Mouse (Mus musculus) induced T-regulatory cell, adult 2 months (primary cell): Measurements from ENCODE around the gene Ostf1.
A peak's percentile ranks its signal among the peaks of the same experiment; 100 is the strongest.

Experiments used
- DNase-seq: peaks from one replicate; pipeline ENCODE4 v3.0.0-alpha.2; 2012; ENCODE audit warnings: low read depth

Ostf1 gene

GRCm38 (mm10) chr19:18631644-18632219 lies at the start of gene Ostf1, which contains the start of gene Nmrk1:
TSS of gene Ostf1 (minus strand) at chr19:18631823.
TSS of gene Nmrk1 (plus strand) at chr19:18631950.
- DNase-seq: peak; percentile 94

DNA sequence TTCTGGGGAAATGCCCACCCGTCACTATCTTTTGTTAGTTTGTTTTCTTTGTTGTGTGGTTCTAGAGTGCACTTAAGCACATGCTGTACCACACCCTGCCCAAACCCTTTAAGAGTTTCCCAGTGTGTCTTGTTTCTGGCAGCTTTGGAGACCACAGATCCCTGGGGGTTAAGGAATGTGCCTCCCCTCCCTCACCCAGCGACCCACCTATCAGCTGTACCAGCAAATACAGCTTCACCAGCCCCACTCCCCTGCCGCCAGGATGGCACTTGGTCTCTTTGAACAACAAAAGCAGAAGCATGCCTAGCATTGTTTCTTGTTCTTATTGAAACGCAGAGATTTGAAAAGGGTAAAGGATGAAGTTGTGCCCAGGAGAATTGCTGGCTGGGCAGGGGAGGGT lies 41.5 kb upstream of the Ostf1 start:
- no peak for DNase-seq

- no peak for DNase-seq
Measured at GRCm38 (mm10) chr19:18672498-18672897, 40.9 kb upstream of the Ostf1 start.

DNA sequence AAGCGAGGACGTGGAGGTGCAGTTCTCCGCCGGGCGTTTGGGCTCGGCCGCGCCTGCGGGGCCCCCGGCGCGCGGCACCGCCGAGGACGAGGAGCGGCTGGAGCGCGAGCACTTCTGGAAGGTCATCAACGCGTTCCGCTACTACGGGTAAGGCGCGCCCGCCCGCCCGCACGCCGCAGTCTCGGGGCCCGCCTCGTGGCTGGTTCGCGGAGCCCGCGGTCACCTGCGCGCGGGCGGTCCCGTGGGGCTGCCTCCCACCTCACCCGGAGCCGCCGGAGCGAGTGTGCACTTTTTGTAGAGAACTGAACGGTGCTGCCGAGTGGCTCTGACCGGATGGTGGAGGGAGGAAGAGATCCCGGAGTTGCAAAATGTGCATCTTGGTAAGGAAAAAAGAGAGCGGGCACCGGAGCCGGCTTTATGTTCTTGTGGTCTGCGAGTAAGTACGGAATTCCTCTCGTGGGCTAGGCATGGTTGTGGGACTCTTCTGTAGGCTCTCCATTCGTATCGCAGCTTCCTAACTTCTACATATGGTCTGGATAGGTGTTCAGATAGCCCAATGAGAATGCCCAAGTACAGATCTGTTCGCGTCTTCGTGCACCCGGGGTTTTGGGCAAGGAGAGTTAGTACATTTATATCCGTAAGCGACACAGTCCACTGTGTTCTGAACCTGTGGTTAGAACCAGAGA lies 39.6 kb upstream of the Ostf1 start:
- DNase-seq: peak; percentile 68

DNA sequence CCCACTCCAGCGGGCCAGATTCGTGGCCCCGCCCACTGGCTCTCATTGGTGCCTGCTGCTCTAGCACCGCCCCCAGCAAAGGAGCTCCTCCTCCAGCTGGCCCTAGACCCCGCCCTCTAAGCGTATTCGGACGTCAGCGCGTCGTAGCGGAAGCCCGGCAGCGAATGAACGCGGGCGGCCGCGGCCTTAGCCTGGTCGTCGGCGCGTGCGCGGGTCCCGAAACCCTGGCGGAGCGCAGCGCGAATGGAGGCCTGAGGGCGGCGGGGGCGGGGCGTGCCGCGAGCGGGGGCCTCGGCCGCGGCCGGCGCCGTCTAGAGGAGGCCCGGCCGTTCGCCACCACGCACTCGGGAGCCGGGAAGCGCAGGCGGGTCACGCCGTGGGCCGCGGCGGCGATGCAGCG lies 39.0 kb upstream of the Ostf1 start, which contains the start of gene Carnmt1:
TSS of gene Carnmt1 (plus strand) at position 157 of the 400 bp plus-strand sequence.
- DNase-seq: peak; percentile 99

- DNase-seq: no peak
Measured at GRCm38 (mm10) chr19:18669551-18669950, 37.9 kb upstream of the Ostf1 start.

DNA sequence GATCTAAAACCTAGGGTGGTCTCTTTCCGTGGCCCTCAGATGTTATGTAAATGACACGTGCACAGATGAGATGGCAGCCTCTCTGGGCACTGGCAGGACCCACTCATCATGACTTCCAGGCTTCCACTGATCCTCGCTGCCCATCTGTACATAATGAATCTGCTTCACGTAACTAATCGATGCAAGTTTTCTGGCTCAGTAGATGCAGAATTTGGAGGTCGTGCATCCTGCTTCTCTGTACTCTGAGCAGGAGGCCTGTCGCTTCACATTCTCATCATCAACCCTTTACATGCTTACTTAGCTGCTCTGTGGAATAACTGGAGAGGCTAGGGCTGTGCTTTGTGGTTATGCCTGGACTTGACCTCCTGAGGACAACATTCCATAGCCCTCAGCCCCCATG lies 35.3 kb upstream of the Ostf1 start:
- no peak for DNase-seq

DNA sequence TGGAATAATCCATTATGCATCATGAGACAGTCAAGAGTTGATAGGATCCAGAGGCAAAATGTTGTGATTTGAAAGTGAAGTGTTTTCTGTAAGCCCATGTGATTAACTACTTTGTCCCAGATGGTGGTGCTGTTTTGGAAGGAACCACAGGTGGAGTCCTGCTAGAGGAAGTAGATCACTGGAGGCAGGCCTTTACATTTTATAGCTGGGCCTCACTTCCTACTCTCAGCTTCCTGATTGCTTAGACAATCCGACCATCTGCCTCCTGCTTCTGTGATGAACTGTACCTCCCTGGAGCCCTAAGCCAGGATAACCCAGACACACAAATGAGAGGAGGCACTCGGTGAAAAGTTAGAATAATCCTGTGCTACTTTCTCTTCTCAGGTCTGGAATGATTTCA lies 32.3 kb upstream of the Ostf1 start:
- peak; percentile 29 for DNase-seq

DNA sequence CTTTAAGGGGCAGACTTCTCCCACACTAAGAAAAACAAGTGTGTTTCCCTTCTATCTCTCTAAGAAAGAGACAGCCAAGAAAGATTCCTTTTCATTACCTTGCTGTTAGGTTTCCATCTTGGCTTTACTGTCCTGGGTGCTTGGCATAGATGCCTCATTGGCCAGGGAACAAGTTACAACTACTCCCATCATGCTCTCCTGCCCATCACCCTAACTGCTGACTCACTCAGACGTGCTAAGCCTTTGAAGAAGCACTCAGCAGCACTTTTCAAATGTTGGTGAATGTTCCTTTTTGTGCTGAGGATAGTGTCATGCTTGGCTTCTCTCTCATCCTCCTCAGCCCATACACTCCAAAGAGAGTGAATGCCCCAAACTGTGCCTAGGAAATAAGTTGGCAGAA lies 30.1 kb upstream of the Ostf1 start:
- DNase-seq: no peak

GRCm38 (mm10) chr19:18660466-18660865 lies 28.8 kb upstream of the Ostf1 start:
- DNase-seq: no peak

DNA sequence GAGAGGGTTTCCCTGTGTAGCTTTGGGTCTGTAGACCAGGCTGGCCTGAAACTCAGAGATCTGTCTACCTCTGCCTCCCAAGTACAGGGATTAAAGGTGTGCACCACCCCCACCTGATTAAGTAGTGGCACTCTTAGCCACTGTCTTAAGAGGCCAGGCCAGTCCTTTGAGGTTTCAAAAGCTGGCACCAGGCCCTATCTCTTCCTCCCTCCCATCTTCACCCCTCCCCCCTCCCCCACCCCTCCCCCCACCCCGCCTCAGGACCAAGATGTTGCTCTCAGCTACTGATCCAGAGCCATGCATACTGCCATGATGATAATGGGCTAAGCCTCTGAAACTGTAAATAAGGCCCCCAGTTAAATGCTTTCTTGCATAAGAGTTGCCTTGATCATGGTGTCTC lies 27.7 kb upstream of the Ostf1 start:
- DNase-seq: no peak

GRCm38 (mm10) chr19:18658473-18658872 lies 26.9 kb upstream of the Ostf1 start:
- DNase-seq: no peak

DNA sequence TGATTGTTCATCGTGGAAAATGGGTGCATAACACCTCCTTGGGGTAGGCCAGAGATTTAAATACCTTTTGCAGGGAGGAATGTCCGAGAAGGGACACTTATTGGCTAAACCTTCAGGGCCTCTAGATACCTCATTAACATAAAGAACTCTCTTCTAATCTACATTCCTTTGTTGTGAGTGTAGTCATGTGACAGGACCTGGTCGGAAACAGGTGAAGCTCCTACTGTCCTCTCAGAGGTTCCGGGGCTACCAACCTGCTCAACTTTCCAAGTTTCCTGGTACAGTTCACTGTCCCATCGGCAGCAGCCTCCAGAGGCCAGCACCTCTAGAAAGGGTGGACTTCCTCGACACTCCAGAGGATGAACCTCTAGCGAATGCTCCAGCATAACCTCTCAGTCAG lies 24.4 kb upstream of the Ostf1 start:
- no peak for DNase-seq

DNA sequence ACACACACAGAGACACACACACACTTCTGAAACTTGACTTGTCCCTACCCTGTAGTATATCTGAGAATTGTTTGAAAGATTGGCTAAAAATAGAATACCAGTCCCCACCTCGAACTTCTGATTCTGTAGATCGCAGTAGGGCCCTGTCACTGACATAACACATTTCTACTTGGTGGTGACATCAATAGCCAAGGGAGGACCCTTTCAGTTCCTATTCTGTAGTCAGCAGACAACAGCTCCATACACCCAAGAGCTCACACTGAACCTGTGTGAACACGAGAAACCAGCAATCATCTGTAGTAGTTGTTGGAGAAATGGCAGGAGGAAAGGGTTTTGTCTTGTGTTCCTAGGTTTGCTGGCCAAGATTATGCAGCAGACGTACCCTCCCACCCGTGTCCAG lies 23.4 kb upstream of the Ostf1 start:
- no peak for DNase-seq

- no peak for DNase-seq
Measured at GRCm38 (mm10) chr19:18654330-18654729, 22.7 kb upstream of the Ostf1 start.

GRCm38 (mm10) chr19:18653058-18653457 lies 21.4 kb upstream of the Ostf1 start:
- no peak for DNase-seq

GRCm38 (mm10) chr19:18652592-18652991 lies 21.0 kb upstream of the Ostf1 start:
- DNase-seq: no peak

- no peak for DNase-seq
Measured at GRCm38 (mm10) chr19:18650473-18650872, 18.9 kb upstream of the Ostf1 start.

DNA sequence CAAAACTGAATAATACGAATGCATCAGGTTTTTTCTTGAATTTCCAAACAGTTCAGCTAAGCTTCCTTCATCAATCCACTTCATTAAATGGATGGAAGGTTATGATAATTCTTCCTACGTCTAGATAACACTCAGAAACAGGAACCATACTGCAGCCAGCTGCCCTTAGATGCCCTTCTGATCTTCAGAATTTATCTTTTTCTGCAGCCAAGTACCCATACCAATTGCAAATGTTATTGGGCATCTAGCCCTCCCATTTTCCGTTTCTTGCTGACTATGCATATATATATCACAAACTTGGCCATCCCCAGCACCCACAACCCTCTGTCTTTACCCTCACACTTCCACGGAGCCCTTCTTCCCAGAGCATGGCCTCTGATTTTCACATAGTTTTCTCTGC lies 18.3 kb upstream of the Ostf1 start:
- DNase-seq: no peak

- DNase-seq: no peak
Measured at GRCm38 (mm10) chr19:18648558-18648945, 16.9 kb upstream of the Ostf1 start.

DNA sequence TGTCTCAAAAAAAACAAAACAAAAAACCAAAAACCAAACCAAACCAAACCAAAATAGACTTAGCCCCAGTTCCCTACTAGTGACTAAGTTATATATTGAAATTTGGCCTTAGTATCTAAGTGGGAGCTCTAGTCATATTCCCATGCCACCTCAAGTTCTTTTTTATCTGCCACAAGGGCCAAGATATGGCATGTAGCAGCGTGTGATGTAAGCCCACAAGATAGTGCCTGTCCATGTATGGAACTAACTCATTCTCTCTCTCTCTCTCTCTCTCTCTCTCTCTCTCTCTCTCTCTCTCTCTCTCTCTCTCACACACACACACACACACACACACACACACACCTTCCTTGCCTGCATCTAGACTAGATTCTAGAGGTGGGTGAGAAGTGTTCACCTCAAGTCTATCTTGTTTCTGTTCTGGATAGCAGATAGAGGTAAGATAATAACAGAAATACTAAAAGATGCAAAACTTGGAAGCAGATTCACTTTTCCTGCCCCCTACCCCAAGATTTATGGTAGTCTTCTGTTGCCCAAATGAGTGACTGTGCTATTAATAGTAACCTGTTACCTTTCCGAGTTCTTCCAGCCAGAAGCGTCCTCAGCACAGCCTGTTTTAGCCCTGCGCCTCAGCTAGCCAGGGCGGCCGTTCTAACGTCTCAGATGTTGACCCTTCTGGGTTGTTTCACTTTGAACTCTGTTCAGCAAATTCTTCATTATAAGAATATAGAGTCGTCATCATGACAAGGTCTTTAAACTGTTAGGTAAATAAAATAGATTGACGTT lies 16.3 kb upstream of the Ostf1 start:
- no peak for DNase-seq

DNA sequence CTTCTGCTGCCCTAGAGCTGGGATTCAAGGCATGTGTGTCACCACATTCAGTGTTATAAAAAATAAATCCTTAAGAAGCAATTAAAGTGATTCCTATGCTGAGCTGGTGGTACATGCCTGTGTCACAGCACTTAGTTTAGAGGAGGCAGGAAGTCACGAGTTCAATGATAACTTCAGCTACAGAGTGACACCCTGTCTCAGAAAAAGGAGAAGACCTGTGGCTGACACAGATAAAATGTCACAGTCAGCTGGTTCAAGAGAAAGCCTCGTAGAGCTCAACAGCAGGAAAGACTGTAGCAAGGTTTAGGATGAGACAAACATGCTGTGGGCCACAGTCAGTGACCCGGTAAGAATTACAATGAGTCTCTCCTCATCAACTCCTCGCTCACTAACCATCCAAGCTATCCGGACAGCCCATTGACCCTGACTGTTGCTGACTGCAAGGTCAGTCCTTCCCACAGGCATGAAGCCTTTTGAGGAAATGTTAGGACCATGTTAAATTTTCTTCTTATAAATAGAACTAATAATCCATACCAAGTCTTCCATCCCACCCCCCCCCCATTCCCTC lies 15.3 kb upstream of the Ostf1 start:
- DNase-seq: peak; percentile 65

DNA sequence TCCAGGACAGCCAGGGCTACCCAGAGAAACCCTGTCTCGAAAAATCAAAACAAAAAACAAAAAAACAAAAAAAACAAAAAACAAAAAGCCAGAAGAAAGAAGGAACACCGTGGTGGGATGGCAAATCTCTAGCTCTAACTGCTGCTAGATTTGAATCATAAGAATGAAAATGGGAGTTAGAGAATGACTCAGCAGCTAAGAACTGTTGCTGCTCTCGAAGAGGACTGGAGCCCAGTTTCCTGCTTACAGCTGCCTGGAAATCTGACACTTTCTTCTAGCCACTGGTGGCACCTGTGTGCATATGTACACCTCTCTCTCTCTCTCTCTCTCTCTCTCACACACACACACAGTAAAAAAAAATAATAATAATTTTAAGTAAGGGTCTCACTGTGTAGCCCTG lies 14.8 kb upstream of the Ostf1 start:
- peak; percentile 63 for DNase-seq
